Mouse (Mus musculus) embryonic facial prominence, embryonic 11.5 days (tissue): ENCODE results near the gene Iqcf1. TPM values are rescaled to one million over a fixed set of nuclear protein-coding genes. Genes with fewer than 3 reads are reported as not detected.
A peak's percentile ranks its signal among the peaks of the same experiment; 100 is the strongest.

Experiments
- ATAC-seq: fragments of 200-750 bp; cut with Nextera tagmentation; replicated peaks from 2 replicates; pipeline ENCODE4 v1.8.0; 2017; ENCODE audit warnings: low read depth; ENCODE audit not compliant: insufficient number of reproducible peaks, low FRiP score, low TSS enrichment
- DNase-seq: peaks from one replicate; pipeline ENCODE4 v3.0.0-alpha.2; 2015; ENCODE audit warnings: low spot score
- H3K27ac ChIP-seq: fragments of 300-500 bp; sonication (generic); replicated peaks from 2 replicates; pipeline ENCODE4 v1.5.1; 2014; ENCODE audit warnings: mild to moderate bottlenecking, low read depth, low read length, control low read depth
- H3K27me3 ChIP-seq: fragments of 300-500 bp; sonication (generic); 2 replicates; pipeline ENCODE4 v1.6.1; 2014; ENCODE audit warnings: mild to moderate bottlenecking, low read length, moderate library complexity, mixed read lengths; ENCODE audit not compliant: control insufficient read depth, insufficient read depth
- H3K36me3 ChIP-seq: fragments of 300-500 bp; sonication (generic); replicated peaks from 2 replicates; pipeline ENCODE4 v1.6.1; 2014; ENCODE audit warnings: low read depth, mild to moderate bottlenecking, low read length, moderate library complexity, mixed read lengths; ENCODE audit not compliant: control insufficient read depth, insufficient read depth
- H3K4me1 ChIP-seq: fragments of 300-500 bp; sonication (generic); 2 replicates; pipeline ENCODE4 v1.6.1; 2014; ENCODE audit warnings: low read length, mixed read lengths; ENCODE audit not compliant: control insufficient read depth, insufficient read depth
- H3K4me2 ChIP-seq: fragments of 300-500 bp; sonication (generic); 2 replicates; pipeline ENCODE4 v1.6.1; 2014; ENCODE audit warnings: low read depth, mild to moderate bottlenecking, control low read depth, low read length, moderate library complexity
- H3K4me3 ChIP-seq: fragments of 300-500 bp; sonication (generic); 2 replicates; pipeline ENCODE4 v1.5.1; 2014; ENCODE audit warnings: low read depth, low read length, control low read depth
- H3K9ac ChIP-seq: fragments of 300-500 bp; sonication (generic); replicated peaks from 2 replicates; pipeline ENCODE4 v1.6.1; 2014; ENCODE audit warnings: mild to moderate bottlenecking, control low read depth, low read length
- H3K9me3 ChIP-seq: fragments of 300-500 bp; sonication (generic); replicated peaks from 2 replicates; pipeline ENCODE4 v1.6.1; 2016; ENCODE audit warnings: mild to moderate bottlenecking, low read length, inconsistent platforms, mixed read lengths; ENCODE audit not compliant: control insufficient read depth
- WGBS: fragments of 180-500 bp; shearing (Covaris S2); extraction: QIAGEN DNeasy Blood & Tissue Kit; methylation state at CpG from one replicate; pipeline ENCODE4 v1.1.7; 2014; 5-methylcytosine and 5-hydroxymethylcytosine counted together
- polyA plus RNA-seq: library from polyadenylated mRNA; unstranded; fragments of >200 nt; fragmentation: Nextera tagmentation; extraction: Ambion mirVana; gene quantifications from 2 replicates; pipeline ENCODE4 v1.2.1, GENCODE M21; 2014

The Iqcf1 gene
- polyA plus RNA-seq, 1 experiment from 2014 or later: not detected

DNA sequence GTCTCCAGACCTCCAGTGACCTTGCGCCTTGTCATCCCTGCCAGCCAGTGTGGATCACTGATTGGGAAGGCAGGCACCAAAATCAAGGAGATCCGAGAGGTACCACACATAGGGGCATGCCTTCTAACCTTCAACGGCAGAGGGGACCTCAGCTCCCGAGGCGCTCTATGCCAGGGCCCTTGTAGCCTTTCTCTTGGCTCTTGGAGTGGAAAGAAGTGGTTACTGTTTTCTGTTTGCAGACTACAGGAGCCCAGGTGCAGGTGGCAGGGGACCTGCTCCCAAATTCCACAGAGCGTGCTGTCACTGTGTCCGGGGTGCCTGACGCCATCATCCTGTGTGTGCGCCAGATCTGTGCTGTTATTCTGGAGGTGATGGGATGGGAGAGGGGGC is 38.7 kb upstream of the Iqcf1 start:
- Histone ChIP-seq H3K4me1 (peaks cover 27% of the 10 kb centered on the region), H3K36me3 (peaks cover 11% of the 10 kb centered on the region), H3K4me3 (no peak overlapping the region), H3K9ac (no peak overlapping the region), H3K4me2 (no peak overlapping the region), H3K27me3 (no peaks in the 10 kb centered on the region), H3K9me3 (no peaks in the 10 kb centered on the region), H3K27ac (no peak overlapping the region)
- 89% methylated on average over 9 of the region's 9 CpGs for WGBS
- ATAC-seq (no peak), DNase-seq (no peak)

DNA sequence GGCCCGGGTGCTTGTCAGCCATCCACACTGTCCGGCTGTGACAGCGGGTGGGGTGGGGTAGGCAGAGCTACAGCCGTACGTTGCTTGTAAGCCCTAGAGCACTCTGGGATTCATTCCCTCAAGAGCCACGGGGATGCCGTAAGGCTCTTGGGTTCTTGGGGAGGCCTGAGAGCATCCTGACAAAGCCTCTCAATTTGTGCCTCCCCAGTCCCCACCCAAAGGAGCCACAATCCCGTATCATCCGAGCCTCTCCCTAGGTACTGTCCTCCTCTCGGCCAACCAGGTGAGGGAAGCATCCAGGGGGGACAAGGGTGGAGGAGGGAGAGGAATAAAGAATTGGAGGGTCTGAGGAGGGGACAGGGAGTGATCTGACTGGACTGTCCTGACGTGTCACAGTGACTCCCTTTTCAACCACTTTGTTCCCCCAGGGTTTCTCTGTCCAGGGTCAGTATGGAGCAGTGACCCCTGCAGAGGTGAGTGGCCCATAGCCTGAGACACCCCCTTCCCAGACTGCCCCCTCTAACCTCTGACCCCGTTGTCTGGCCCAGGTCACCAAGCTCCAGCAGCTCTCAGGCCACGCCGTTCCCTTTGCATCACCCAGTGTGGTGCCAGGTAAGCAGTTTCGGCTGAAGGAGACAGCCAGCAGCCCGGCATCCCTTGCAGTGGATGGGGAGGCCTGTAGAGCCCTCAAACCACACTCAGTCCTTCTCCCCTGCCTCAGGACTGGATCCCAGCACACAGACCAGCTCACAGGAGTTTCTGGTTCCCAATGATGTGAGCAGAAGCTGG is 37.9 kb upstream of the Iqcf1 start:
- Histone ChIP-seq H3K4me1 (peaks cover 20% of the 10 kb centered on the region), H3K4me2 (no peak overlapping the region), H3K27me3 (no peaks in the 10 kb centered on the region), H3K4me3 (no peak overlapping the region), H3K9ac (no peak overlapping the region), H3K9me3 (no peaks in the 10 kb centered on the region), H3K27ac (no peak overlapping the region), H3K36me3 (peaks cover 11% of the 10 kb centered on the region)
- ATAC-seq: no peak
- 74% methylated on average over 16 of the region's 16 CpGs for WGBS
- DNase-seq: no peak

DNA sequence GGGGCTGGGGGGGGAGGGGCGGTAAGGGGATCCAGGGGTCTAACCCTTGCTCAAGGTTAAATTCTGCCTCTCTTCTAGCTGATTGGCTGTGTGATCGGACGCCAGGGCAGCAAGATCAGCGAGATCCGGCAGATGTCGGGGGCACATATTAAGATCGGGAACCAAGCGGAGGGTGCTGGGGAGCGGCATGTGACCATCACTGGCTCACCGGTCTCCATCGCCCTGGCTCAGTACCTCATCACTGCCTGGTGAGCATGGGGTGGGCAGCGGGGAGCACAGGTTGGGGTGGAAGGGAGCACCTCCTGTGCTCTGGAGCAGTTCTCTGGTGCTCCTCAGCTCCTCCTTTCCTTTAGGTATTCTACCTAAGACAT is 37.4 kb upstream of the Iqcf1 start:
- no peaks in the 10 kb centered on the region for H3K27me3 ChIP-seq
- H3K4me2 ChIP-seq: no peak overlapping the region
- no peak overlapping the region for H3K9ac ChIP-seq
- H3K36me3 ChIP-seq: peaks cover 11% of the 10 kb centered on the region
- ATAC-seq (no peak), DNase-seq (no peak)
- H3K9me3 ChIP-seq: no peaks in the 10 kb centered on the region
- peaks cover 14% of the 10 kb centered on the region for H3K4me1 ChIP-seq
- no peak overlapping the region for H3K4me3 ChIP-seq
- no peak overlapping the region for H3K27ac ChIP-seq
- 90% methylated on average over 12 of the region's 12 CpGs for whole genome bisulfite sequencing

DNA sequence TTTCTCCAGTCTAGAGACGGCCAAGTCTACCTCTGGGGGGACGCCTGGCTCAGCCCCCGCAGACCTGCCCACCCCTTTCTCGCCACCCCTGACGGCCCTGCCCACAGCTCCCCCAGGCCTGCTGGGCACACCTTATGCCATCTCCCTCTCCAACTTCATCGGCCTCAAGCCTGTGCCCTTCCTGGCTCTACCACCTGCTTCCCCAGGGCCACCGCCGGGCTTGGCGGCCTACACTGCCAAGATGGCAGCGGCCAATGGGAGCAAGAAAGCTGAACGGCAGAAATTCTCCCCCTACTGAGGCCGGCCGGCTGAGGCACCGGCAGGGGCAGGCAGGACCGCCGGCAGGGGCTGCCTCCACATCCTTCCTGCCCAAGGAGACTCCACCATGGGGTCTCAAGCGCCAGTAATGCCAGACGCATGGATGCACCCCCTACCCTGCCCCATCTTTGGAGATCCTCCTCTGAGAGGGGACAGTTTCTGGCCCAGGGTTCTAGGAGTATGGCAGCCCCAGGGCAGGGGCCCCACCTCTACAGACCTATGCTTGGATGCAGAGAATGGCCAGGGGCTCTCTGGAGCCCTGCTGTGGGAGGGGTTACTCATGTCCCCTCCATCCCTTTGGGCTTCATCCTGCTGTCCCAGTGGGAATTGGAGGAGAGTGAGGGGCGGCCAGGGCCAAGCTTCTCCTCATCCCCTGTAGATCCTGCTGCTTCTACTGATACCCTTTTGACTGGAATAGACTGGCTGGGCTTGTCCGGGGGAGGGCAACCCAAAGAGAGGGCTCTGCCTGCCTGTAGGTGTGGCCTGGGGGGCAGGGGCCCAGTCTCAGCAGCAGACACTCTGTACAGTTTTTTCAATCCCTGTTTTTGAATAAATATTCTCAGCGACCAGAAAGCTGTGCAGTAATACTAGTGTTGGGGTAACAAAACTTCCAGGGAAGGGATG is 36.4 kb upstream of the Iqcf1 start:
- ATAC-seq (no peak), DNase-seq (no peak)
- Histone ChIP-seq H3K9me3 (no peaks in the 10 kb centered on the region), H3K4me1 (peaks cover 9% of the 10 kb centered on the region), H3K4me3 (no peak overlapping the region), H3K9ac (no peak overlapping the region), H3K4me2 (no peak overlapping the region), H3K27ac (no peak overlapping the region), H3K27me3 (no peaks in the 10 kb centered on the region), H3K36me3 (peaks cover 11% of the 10 kb centered on the region)
- 85% methylated on average over 21 of the region's 21 CpGs for WGBS

DNA sequence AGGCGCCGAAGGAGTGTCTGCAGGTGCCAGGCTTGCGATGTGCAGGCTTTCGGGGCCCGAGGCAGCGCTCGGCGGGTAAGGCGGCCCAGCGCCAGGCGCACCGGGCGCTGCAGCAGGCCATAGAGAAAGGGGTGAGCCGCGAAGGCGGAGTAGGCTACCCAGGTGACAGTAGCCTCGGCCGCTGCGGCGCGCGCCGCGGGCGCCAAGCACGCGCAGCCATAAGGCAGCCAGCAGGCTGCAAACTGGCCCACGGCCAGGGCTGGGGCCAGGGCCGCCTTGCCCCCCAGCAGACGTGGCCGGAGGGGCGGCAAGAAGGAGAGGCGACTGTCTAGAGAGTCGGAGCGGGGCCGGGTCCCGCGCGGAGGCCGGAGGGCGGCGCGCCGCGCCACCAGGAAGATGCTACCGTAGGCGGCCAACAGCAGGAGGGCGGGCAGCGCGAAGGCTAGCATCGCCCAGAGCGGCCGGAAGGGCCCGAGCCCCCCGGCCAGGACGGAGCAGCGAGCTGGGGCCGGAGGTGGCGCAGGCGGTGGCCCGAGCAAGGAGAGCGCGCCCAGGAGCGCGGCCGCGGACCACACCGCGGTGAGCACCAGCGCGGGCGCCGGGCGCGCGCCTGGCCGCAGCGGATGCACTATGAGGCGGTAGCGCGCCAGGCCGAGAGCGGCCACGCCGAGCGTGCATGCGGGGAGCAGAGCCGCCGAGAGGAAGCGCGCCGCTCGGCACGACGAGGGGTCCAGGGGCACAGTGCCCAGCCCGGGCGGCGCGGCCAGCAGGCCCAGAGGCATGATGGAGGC is 34.8 kb upstream of the Iqcf1 start:
- peaks cover 7% of the 10 kb centered on the region for H3K4me1 ChIP-seq
- 2% methylated on average over 98 of the region's 99 CpGs for WGBS

DNA sequence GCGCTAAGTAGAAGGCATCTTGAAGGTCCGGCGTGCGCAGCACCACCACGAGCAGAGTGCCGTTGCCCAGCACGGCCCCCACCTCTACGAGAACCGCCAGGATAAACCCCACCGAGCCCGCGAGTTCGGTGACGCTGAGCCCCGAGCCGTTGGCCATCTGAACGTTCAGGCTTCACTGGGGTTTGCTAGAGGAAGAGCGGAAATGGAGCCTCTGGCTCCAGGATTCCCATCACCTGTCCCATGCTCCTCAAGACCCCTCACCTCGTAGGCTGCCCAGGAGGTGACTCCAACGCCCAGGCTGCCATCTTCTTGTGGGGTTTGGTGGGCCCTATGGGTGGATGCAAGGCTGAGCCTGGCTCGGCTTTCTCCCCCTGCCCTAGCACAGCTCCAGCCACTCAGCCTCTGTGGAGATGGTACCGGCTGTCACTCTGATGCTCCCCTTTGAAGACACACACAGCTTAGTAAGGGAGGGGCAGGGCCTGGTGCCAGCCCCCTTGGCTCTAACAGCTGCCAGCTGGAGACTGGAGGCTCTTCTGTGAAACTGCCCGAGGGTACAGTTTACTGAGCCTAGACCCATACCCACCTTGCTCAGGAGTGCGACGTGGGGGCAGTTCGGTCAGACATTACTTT is 34.1 kb upstream of the Iqcf1 start, which contains the start of gene Gpr62:
Gene Gpr62, minus strand, starts transcription at position 368 of the 630 bp plus-strand sequence.
- Histone ChIP-seq H3K9ac (peak within 1 kb of the TSS; percentile 82), H3K27me3 (no peaks in the 10 kb centered on the region), H3K9me3 (no peaks in the 10 kb centered on the region), H3K36me3 (peaks cover 8% of the 10 kb centered on the region), H3K27ac (peak within 1 kb of the TSS; percentile 2; the same call in 1 of the 2 replicates), H3K4me2 (peak within 1 kb of the TSS; percentile 85), H3K4me1 (peaks cover 7% of the 10 kb centered on the region; the same call in 1 of the 2 replicates), H3K4me3 (peak within 1 kb of the TSS; percentile 49)
- 34% methylated on average over 26 of the region's 26 CpGs for WGBS
- no peak; the same call in 1 of the 2 replicates for ATAC-seq
- no peak for DNase-seq

More for the DNA sequence above, 34.8 kb upstream of the Iqcf1 start:
- Histone ChIP-seq H3K4me3 (peak overlapping the region; percentile 49), H3K36me3 (peaks cover 11% of the 10 kb centered on the region), H3K27ac (peak overlapping the region; percentile 2; the same call in 1 of the 2 replicates), H3K4me2 (peak overlapping the region; percentile 85), H3K27me3 (no peaks in the 10 kb centered on the region), H3K9me3 (no peaks in the 10 kb centered on the region), H3K9ac (peak overlapping the region; percentile 82)
- peak; percentile 53 for ATAC-seq
- DNase-seq: peak; percentile 79

DNA sequence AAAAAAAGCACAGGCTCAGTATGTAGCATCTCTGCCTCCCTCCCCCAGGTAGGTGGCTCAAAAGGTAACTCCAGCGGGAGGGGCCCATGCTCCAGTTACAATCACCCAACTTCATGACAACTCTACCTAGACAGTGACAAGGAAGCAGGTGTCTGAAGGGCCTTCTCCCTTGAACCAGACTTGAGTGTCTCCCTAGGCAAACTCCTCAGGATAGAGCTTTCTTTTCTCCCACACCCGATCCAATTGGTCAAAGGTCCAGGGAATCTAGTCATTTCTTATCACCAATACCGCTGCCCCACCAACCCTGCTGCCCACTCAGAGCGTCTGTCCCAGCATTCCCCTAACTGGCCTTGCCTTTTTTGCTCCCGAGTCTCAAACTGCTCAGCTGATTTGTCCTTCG is 33.0 kb upstream of the Iqcf1 start:
- Histone ChIP-seq H3K27ac (no peak overlapping the region), H3K27me3 (no peaks in the 10 kb centered on the region), H3K9me3 (no peaks in the 10 kb centered on the region), H3K4me2 (no peak overlapping the region), H3K9ac (no peak overlapping the region), H3K4me1 (peaks cover 7% of the 10 kb centered on the region; the same call in 1 of the 2 replicates), H3K4me3 (no peak overlapping the region), H3K36me3 (peaks cover 8% of the 10 kb centered on the region)
- 95% methylated on average over 6 of the region's 6 CpGs for WGBS
- DNase-seq (no peak), ATAC-seq (no peak)
